Mouse (Mus musculus) Muller cell, postnatal 12 days (primary cell): ENCODE measurements around the gene Tox2.
A peak's percentile ranks its signal among the peaks of the same experiment; 100 is the strongest.

ENCODE experiments used
- DNase-seq: peaks from one replicate; pipeline ENCODE4 v3.0.0-alpha.2; 2015; ENCODE audit errors: inconsistent ontology term

The Tox2 gene

GRCm38 (mm10) chr2:163254228-163254627, 51.3 kb downstream of the Tox2 start:
- no peak for DNase-seq

DNA sequence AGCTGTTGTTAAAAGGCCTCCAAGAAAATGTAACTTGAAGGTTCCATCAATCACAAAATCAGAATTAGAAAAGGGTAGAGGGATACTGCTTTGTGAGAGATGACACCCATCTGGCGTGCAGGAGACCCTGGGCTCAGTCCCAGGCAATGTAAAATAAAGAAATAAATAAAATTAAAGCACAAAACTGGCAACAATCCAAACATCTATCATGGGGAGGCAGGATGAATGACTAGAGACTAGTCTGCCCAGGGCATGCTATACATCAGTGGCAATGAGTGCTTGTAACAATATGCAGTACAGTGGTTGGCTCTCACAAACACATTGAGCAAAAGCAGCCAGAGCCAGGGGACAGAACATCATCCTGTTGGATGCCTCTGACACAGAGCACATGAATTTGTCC, 53.8 kb downstream of the Tox2 start:
- no peak for DNase-seq

DNA sequence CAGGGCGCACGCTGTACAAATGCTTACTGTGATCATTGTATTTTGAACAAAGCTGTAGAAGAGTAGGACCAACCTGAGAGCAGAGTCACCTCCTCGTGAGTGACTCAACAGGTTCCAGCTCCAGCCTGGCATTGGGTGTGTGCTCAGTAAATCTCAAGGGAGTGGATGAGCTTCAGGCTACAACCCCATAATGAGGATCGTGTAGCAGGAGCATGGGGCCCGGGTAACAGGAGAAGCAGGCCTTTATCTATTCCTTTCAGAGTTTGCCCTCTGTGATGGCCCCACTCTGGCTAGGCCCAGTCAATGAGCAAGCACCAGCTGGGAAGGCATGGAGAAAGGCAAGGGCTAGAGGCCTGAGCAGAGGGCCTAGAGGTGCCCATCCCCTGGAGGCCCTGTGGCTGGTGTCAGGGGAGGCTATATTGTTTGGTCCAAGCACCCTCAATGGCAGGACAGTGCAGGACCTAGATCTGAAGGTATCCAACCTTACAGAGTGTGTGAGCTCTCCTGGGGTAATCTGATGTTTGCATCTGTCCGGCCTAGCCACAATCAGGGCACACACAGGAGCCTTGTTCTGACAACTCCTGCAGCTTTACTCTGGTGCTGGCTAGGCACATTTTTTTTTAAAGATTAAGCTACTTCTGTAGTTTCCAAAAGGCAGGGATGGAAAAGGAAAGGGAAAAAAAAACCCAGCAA, 58.6 kb downstream of the Tox2 start:
- no peak for DNase-seq

DNA sequence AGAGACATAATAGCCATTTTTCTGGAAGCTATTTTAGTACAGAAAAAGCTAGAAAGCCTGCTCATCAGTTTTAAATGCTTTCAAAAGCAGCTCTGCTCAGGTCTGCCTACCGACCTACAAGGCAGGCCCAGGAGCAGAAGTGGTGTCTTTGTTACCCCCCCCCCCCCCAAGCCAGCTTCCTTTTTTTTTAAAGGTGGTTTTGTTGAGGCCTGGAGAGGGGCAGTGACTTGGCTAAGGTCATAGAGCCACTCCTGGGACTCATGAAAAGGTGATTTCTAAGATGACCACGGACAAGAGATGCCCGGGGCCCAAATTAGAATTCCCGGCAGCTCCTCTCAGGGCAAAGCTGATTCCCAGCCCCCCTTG, 59.1 kb downstream of the Tox2 start:
- no peak for DNase-seq

DNA sequence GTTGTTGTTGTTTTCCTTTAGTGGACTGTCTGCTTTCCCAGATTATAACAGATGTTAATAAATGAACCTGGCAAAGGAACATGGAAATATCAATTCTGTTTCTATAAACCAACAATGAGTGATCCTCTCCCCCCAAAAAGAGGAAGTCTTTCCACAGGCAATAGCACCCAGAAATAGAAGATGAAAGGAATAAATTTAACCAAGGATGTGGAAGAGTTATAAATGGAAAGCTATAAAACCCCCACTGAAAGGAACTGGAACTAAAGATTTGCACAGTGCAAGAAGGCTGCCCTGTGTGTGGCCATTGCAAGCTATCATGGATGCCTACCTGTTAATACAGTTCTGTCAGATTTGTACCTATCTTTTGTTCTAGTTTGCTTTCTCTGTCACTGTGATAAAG, 64.2 kb downstream of the Tox2 start:
- DNase-seq, result no peak

DNA sequence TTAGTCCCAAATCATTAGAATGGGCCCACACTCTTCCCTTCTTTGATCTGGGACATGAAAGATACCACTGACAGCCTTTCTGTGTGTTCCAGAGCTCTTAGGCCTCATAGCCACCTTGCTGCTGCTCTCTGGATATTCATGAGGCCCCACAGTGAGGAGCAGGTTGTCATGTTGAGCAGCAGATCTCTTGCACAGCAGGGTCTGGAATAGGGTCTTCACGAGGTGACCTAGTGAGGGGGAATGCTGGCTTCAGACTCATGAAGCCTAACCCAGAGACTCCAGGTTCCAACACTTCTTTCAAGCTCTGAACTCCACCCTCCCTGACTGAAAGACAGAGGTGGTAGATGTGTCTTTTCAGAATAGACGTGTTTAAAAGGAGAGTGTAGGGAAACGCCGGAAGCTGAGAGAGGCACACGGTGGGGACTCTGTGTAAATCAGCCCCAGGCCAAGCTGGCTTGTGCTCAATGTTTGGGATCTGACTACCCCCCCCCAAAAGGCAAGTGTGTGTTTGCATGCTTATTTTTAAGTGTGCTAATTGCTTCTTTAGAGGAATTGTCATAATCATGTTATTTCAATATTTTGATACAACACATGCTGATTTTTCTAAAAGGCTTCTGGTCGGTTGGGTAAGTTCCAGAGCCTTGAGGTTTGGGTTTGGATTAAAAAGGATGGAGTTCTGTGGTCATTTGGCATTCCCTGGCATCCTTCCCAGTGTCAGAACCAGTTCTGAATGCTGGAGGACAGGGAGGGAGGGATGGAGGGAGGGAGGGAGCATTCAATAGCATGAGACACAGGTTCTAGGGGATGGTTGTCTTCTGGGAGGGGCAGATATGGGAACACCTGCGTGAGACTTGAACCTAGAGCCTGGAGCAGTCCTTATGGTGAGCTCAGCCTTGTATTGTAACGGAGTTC, 68.9 kb downstream of the Tox2 start:
- peak; percentile 93 for DNase-seq

GRCm38 (mm10) chr2:163273815-163274214, 70.9 kb downstream of the Tox2 start:
- DNase-seq, result no peak

DNA sequence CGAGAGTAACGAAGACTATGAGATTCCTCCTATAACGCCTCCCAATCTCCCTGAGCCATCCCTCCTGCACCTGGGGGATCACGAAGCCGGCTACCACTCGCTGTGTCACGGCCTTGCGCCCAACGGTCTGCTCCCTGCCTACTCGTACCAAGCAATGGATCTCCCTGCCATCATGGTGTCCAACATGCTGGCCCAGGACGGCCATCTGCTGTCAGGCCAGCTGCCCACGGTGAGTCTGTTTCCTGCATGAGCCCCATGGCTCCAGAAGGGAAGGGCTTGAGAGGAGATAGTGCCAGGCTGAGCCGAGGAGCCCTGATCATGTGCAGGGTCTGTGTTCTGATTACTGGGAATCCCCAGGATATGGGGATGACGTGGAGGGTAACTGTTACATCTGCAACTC, 73.1 kb downstream of the Tox2 start:
- DNase-seq, result no peak

- DNase-seq, result no peak
These were observed 75.1 kb downstream of the Tox2 start for GRCm38 (mm10) chr2:163277979-163278378.

GRCm38 (mm10) chr2:163280636-163281322, 77.9 kb downstream of the Tox2 start:
- no peak for DNase-seq

DNA sequence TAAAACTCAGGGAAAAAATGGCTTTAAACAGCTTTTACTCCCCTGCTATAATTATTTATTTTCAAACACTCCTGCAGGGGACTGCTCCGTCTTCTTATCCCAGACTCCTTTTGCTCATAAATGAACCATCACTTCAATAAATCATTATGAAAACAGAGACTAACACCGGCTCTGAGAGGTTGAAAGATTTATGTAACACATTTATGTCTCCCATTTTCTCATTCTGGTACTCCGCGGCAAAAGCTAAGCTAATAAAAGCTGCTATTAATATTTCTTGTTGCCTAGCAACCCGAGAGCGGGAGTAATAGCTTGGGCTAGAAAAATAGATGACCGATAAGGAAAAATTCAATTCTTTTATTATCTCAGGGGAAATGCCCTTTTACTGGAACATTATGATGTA, 81.9 kb downstream of the Tox2 start:
- DNase-seq, result no peak

GRCm38 (mm10) chr2:163285335-163285734, 82.4 kb downstream of the Tox2 start:
- no peak for DNase-seq

DNA sequence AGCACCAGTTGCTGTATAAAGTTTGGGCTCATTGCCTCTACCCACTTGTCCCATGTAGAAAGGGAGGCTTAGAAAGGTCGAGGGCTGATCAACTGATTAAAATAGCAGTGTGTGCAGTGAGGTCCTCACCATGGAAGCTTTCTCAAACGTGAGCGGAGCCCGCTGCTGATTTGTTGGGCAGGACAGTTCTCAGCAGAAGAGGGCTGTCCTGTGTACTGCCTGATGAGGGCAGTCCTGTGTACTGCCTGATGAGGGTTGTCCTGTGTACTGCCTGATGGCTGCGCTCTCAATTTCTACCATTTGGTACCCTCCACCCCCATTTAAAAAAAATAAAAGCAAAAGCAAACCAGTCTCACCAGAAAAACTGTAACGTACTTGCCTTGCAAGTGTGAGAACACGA, 82.8 kb downstream of the Tox2 start:
- no peak for DNase-seq

- peak; percentile 77 for DNase-seq
These were observed 86.0 kb downstream of the Tox2 start for GRCm38 (mm10) chr2:163288881-163289379.

- peak; percentile 55 for DNase-seq
These were observed 94.2 kb downstream of the Tox2 start for GRCm38 (mm10) chr2:163296999-163297630.

GRCm38 (mm10) chr2:163300069-163301060, 97.4 kb downstream of the Tox2 start:
- peak; percentile 78 for DNase-seq

DNA sequence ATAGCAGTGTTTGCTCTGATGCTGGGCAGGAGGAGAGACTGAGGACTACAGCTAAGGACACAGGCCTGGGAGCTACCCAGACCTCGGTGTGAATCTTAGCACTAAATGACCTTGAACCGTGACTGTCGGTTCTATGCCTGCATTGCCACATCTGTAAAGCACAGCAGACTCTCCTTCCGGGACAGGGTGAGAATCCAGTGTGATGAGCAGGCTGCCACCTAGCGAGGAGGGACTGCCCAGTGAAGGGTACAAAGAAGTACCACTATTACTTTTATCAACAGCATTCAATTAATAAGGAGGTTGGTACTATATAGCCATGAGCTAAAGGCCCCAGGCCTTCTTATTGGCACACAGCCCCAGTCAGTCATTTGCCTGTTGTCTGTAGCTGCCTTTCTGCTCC, 98.7 kb downstream of the Tox2 start:
- no peak for DNase-seq

GRCm38 (mm10) chr2:163303037-163303436, 100.1 kb downstream of the Tox2 start:
- no peak for DNase-seq

GRCm38 (mm10) chr2:163309376-163309775, 106.5 kb downstream of the Tox2 start:
- no peak for DNase-seq

DNA sequence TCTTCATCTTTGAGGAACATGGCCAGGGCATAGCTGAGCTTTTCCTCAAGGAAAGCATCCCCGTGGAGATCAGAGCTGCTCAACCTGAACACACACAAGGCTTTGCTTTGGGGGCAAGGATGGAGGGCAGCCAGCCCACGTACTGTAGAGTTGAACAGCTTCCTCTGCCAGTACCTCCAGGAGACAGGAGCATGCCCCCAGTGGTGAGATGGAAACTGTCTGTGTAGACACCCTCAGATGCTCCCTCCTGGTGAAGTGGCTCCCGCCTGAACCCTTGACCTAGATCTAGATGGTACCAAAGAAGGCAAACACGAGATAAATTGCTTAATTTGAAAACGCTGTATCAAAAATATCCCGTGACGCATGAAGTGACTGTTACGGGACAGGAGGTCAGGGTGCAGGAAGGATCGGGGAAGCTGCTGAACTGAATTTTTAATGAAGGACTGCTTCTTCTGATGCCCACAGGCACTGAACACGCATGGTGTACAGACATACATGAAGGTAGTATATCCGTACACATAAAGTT, 107.3 kb downstream of the Tox2 start:
- DNase-seq, result no peak
